Mouse (Mus musculus) fibroblast of lung, adult 2 months (primary cell): ENCODE measurements at regions not wholly inside any gene's neighbourhood (a gene's known extent, or its start where the extent isn't known, plus 50 kb on each side); places are given as distances from the start of the nearest gene placed in this dataset.
A peak's percentile ranks its signal among the peaks of the same experiment; 100 is the strongest.

ENCODE experiments used
- DNase-seq: peaks from one replicate; pipeline ENCODE4 v3.0.0-alpha.2; 2011; ENCODE audit warnings: low read depth

DNA sequence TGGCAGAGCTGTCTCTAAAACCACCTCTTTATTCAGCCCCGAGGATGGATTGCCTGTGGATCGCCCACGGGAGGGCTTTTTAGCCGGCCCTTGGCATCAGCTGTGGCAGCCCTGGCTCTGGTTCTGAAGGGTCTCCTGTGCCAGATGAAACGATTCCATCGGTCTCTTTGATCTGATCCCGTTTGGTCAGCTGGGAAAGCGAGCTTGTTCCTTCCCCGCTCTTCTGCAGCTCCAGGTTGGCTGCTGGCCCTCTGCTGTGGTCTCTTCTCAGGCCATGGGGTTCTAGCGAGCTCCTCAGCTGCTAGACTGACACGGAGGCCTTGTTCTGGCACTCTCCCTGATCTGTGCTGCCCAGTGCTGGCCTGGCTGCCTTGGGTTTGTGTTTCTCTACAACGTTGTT lies 165.6 kb upstream of the Dkk2 start:
- peak; percentile 79 for DNase-seq

DNA sequence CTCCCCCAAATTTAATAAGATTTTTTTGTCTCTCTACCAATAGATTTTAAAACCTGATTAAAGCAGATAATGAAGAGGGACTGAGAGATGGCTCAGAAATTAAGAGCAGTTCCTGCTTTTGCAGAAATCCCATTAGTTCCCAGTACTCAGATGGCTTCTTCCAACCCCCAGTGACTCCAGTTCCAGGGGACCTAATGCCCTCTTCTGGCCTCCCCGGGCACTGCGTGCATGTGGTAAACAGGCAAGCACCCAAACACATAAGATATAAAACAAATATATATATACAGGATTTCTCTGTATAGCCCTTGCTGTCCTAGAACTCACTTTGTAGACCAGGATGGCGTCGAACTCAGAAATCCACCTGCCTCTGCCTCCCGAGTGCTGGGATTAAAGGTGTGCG lies 163.9 kb upstream of the Dkk2 start:
- no peak for DNase-seq

- DNase-seq = no peak
These were observed 162.4 kb upstream of the Dkk2 start for GRCm38 (mm10) chr3:131922733-131923132.

DNA sequence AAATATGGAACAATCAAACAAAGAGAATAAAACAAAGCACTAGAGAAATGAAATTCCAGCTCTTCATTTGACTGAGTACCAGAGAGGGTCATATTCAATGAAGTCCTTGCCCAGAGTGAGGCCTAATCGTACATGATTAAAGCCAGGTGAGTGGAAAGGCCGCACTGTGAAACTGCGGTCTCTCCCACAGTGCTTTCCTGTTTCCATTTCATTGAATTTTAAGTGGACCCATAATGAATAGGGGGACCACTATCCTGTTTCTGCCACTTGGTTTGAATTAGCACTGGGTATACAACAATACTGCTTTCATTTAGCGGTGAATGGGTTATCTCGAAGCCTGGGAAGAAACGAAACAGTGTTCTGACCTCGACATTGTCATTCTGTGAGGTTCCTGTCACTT lies 144.2 kb upstream of the Dkk2 start:
- no peak for DNase-seq

GRCm38 (mm10) chr3:131941961-131942753 lies 142.9 kb upstream of the Dkk2 start:
- no peak for DNase-seq

DNA sequence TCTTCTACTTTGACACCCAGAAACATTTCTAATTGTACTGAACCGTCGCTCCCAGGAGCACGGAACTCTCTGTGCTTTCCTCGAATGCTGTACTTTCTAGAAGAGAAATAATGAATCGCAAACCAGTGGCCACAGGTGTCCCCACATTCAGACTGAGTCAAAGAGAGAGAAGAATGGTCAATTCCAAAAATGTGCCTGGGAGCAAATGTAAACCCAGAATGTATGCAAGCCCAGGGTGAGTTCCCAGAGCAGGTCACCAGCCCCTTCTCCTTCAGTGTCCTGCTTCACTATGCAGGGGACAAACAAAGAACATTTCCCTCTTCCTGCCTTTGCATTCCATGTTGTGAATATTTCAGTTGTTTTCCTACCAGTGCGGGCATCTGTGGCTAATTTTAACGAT lies 141.7 kb upstream of the Dkk2 start:
- DNase-seq = no peak

DNA sequence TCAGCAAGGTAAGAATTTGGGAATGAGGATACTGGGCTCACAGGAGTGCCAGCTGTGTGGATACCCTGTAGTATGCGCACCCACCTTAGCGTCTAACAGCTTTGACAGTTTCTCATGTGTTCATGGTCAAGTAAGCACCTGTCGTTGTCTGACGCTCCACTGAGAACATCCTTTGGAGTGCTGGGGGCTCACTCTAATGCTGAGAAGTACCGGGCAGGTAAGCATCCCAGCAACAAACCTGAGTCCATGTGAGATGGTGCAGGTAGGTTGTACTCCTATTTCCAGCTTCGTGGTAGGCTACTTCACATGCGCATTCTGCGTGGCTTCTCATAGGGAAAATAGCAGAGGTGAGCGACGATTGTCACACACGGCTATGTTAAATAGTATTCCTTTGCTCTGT lies 129.3 kb upstream of the Dkk2 start:
- DNase-seq = no peak

- no peak for DNase-seq
These were observed 124.5 kb upstream of the Dkk2 start for GRCm38 (mm10) chr3:131960636-131961035.

- no peak for DNase-seq
These were observed 123.5 kb upstream of the Dkk2 start for GRCm38 (mm10) chr3:131961571-131961970.

- no peak for DNase-seq
These were observed 122.2 kb upstream of the Dkk2 start for GRCm38 (mm10) chr3:131962870-131963269.

GRCm38 (mm10) chr3:131964952-131965351 lies 120.1 kb upstream of the Dkk2 start:
- DNase-seq = no peak

DNA sequence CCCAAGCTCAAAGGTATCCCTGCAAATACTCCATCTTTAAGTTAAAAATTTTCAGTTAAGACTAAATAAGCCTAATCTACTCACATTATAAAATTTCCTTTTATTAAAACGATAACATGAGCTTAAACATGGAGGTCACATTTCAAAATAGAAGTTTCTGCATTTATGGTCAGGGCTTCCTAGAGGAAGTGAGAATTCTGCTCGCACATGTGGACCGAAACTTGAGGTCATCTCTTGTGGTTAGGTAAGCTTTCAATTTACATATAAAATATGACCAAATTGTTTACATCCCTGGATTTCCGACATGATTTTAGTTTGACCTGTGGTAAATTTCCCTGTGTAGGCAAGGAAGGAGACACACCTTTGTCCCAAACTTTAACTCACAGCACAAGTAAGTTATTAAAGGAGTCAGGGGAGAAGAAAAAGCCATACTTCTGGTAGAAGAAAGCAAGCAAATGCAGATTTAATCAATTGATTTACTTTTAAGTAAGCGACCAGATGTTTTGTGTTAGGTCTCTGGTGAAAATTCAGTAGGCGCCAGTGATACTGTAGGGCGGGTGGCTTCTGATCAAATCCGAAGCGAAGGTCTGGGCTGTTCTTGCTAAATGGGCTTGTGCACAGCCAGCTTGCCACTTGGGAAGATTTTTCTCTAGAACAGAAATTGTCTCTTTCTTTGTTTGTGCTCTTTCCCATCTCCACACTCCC lies 119.5 kb upstream of the Dkk2 start:
- no peak for DNase-seq

- DNase-seq = no peak
These were observed 117.8 kb upstream of the Dkk2 start for GRCm38 (mm10) chr3:131967288-131967687.

- no peak for DNase-seq
These were observed 114.3 kb upstream of the Dkk2 start for GRCm38 (mm10) chr3:131970827-131971226.

GRCm38 (mm10) chr3:131975940-131976628 lies 109.0 kb upstream of the Dkk2 start:
- no peak for DNase-seq

- DNase-seq = no peak
These were observed 101.8 kb upstream of the Dkk2 start for GRCm38 (mm10) chr3:131983292-131983691.

GRCm38 (mm10) chr3:131998838-131999613 lies 86.1 kb upstream of the Dkk2 start:
- no peak for DNase-seq

DNA sequence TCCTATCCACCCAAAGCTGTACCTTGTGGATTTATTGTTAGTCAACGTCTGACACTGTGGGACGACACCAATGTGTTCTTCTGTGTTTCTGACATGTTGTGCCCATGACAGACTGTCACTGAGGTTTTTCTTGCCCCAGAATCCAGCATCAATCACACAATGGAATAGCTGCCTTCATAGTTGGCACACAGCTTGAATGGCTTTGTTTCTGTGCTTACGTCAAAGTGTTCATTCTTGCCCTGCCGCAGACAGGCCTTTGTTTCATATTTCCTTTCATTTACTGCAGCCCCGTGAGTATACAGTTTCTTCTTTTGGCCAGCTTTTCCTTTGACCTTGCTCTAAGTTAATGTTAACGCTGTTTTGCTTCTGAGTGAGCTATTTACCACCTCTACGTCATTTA lies 78.9 kb upstream of the Dkk2 start:
- DNase-seq = no peak

DNA sequence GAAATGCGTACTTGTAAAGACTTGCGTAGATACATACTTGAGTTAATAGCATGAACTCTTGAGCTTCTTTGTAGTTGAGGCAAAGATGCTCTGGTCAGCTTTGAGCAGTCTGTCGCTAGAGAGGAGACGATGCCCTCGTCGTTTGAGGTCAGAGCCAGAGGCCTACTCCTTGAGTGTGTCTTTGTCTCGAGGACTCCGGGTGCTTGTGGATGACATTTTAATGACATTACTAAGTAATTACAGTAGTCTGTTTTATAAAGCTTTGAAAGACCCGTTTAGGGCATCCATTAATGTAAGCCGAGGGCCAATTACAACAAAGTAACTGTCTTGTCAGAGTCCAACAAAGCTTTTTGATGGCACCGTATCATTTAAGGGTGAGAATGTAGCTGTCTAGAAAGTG lies 78.2 kb upstream of the Dkk2 start:
- DNase-seq = no peak

DNA sequence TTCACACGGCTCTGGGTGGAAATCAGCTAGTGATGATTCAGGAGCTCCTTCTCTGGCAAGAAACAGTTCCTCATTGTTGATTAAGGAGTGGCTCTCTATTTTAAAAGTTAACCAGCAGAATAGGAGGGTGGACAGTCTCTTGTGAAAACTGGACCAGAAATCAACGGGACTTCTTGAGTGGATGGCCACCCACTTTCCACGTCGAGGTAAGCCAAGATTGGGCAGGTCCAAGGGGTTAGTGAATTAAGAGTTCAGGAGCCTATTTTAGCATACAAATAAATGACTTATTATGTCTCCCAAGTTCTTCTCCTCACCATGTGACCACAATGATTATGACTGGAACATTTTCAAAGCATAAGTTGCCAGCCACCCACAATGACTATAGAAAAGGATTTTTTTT lies 77.7 kb upstream of the Dkk2 start:
- no peak for DNase-seq

DNA sequence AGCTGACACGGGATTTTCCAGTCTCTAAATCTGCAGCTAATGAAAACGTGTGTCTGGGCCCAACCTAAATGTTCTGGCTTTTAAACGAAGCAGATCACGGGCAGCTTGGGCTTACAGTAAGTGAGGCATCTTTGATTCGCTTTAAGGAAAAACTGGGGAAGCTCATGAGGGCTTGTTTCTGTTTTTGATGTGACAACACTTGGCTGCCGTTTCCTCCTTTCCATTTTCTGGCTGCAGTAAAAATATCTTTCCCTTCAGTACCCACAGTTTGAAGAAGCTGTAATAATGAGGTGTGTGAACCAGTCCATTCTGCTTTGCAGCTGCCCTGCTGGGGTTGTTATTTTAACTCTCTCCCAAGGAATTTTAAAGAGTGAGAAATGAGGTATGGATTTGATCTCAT lies 69.9 kb upstream of the Dkk2 start:
- no peak for DNase-seq
